Mouse (Mus musculus) midbrain, embryonic 14.5 days (tissue): ENCODE data around the gene Eif3j1. TPM values are rescaled to one million over a fixed set of nuclear protein-coding genes. Genes with fewer than 3 reads are reported as not detected.
"Not testable (repeated sequence)": the region's sequence is repeated elsewhere in the genome, so short reads cannot be mapped to it uniquely, and the experiment has no call there.

Experiments used
- ATAC-seq: fragments of 200-750 bp; cut with Nextera tagmentation; 2 replicates; pipeline ENCODE4 v1.8.0; 2017; ENCODE audit warnings: moderate number of reproducible peaks, moderate library complexity; ENCODE audit not compliant: low FRiP score, low TSS enrichment
- DNase-seq: peaks from one replicate; pipeline ENCODE4 v3.0.0-alpha.2; 2015
- H3K27ac ChIP-seq: fragments of 300-500 bp; sonication (generic); replicated peaks from 2 replicates; pipeline ENCODE4 v1.5.1; 2014; ENCODE audit warnings: mild to moderate bottlenecking, low read depth, low read length, moderate library complexity
- H3K27me3 ChIP-seq: fragments of 300-500 bp; sonication (generic); 2 replicates; pipeline ENCODE4 v1.6.1; 2014; ENCODE audit warnings: low read length, control low read depth, mixed read lengths; ENCODE audit not compliant: control insufficient read depth, insufficient read depth
- H3K36me3 ChIP-seq: fragments of 300-500 bp; sonication (generic); 2 replicates; pipeline ENCODE4 v1.6.1; 2014; ENCODE audit warnings: low read length, control low read depth; ENCODE audit not compliant: control insufficient read depth, insufficient read depth
- H3K4me1 ChIP-seq: fragments of 300-500 bp; sonication (generic); 2 replicates; pipeline ENCODE4 v1.6.1; 2014; ENCODE audit warnings: mild to moderate bottlenecking, antibody characterized with exemption, low read length, control low read depth; ENCODE audit not compliant: control insufficient read depth, insufficient read depth
- H3K4me2 ChIP-seq: fragments of 300-500 bp; sonication (generic); 2 replicates; pipeline ENCODE4 v1.6.1; 2014; ENCODE audit warnings: mild to moderate bottlenecking, low read length, moderate library complexity
- H3K4me3 ChIP-seq: fragments of 300-500 bp; sonication (generic); replicated peaks from 2 replicates; pipeline ENCODE4 v1.5.1; 2014; ENCODE audit warnings: low read depth, low read length
- H3K9ac ChIP-seq: fragments of 300-500 bp; sonication (generic); replicated peaks from 2 replicates; pipeline ENCODE4 v1.6.1; 2014; ENCODE audit warnings: mild to moderate bottlenecking, low read length, moderate library complexity
- H3K9me3 ChIP-seq: fragments of 300-500 bp; sonication (generic); 2 replicates; pipeline ENCODE4 v1.6.1; 2016; ENCODE audit warnings: low read length, control low read depth, mixed read lengths; ENCODE audit not compliant: control insufficient read depth
- WGBS: fragments of 180-500 bp; shearing (Covaris S2); extraction: QIAGEN DNeasy Blood & Tissue Kit; methylation state at CpG from one replicate; pipeline ENCODE4 v1.1.7; 2014; 5-methylcytosine and 5-hydroxymethylcytosine counted together
- polyA plus RNA-seq: library from polyadenylated mRNA; unstranded; fragments of >200 nt; fragmentation: Nextera tagmentation; extraction: Ambion mirVana; gene quantifications from 2 replicates; pipeline ENCODE4 v1.2.1, GENCODE M21; 2014

The Eif3j1 gene
- polyA plus RNA-seq, result 10.1 TPM in 2 replicates

- Histone ChIP-seq H3K36me3 (0 out of 2 replicates have a peak, but pooled peaks cover 3% of the 10 kb centered on the region), H3K9ac (peak within 1 kb of the TSS; percentile 76), H3K27me3 (no peaks in the 10 kb centered on the region), H3K4me3 (peak within 1 kb of the TSS; percentile 86), H3K9me3 (no peaks in the 10 kb centered on the region), H3K4me1 (no peaks in the 10 kb centered on the region; the same call in 1 of the 2 replicates), H3K4me2 (peak within 1 kb of the TSS; percentile 78), H3K27ac (peak within 1 kb of the TSS; percentile 82)
- peak; percentile 96 for DNase-seq
- WGBS, result under 1% methylated on average over 67 of the region's 67 CpGs
- ATAC-seq, result peak; percentile 100
Measured at GRCm38 (mm10) chr2:122027862-122028755, at the start of gene Eif3j1. Eif3j1 (plus strand) TSS chr2:122028546.

GRCm38 (mm10) chr2:121995738-121996137, 32.6 kb upstream of the Eif3j1 start:
- H3K36me3 ChIP-seq, result peaks cover 37% of the 10 kb centered on the region
- no peaks in the 10 kb centered on the region for H3K9me3 ChIP-seq
- H3K27ac ChIP-seq, result no peak overlapping the region
- H3K9ac ChIP-seq, result no peak overlapping the region
- H3K4me2 ChIP-seq, result no peak overlapping the region
- peak; percentile 37 for DNase-seq
- WGBS, result 98% methylated on average over 1 of the region's 1 CpGs
- ATAC-seq, result no peak
- no peaks in the 10 kb centered on the region for H3K4me1 ChIP-seq
- no peaks in the 10 kb centered on the region for H3K27me3 ChIP-seq
- no peak overlapping the region for H3K4me3 ChIP-seq

- H3K4me1 ChIP-seq, result no peaks in the 10 kb centered on the region
- no peaks in the 10 kb centered on the region for H3K9me3 ChIP-seq
- H3K9ac ChIP-seq, result no peak overlapping the region
- ATAC-seq (no peak), DNase-seq (no peak)
- H3K36me3 ChIP-seq, result peaks cover 24% of the 10 kb centered on the region
- no peak overlapping the region for H3K4me3 ChIP-seq
- no peak overlapping the region for H3K4me2 ChIP-seq
- 97% methylated on average over 3 of the region's 3 CpGs for WGBS
- H3K27ac ChIP-seq, result no peak overlapping the region
- H3K27me3 ChIP-seq, result no peaks in the 10 kb centered on the region
Measured at GRCm38 (mm10) chr2:122008832-122009231, 19.5 kb upstream of the Eif3j1 start.

- Histone ChIP-seq H3K4me1 (no peaks in the 10 kb centered on the region), H3K9ac (no peak overlapping the region), H3K27me3 (no peaks in the 10 kb centered on the region), H3K36me3 (peaks cover 21% of the 10 kb centered on the region), H3K4me3 (no peak overlapping the region), H3K4me2 (no peak overlapping the region), H3K9me3 (no peaks in the 10 kb centered on the region), H3K27ac (no peak overlapping the region)
- ATAC-seq (no peak), DNase-seq (no peak)
- 88% methylated on average over 7 of the region's 7 CpGs for WGBS
Measured at GRCm38 (mm10) chr2:122011441-122011840, 16.9 kb upstream of the Eif3j1 start.

GRCm38 (mm10) chr2:122018705-122019104, 9.6 kb upstream of the Eif3j1 start:
- 0 out of 2 replicates have a peak, but pooled peaks cover 4% of the 10 kb centered on the region for H3K36me3 ChIP-seq
- H3K9ac ChIP-seq, result no peak overlapping the region
- no peak overlapping the region for H3K27ac ChIP-seq
- no peaks in the 10 kb centered on the region for H3K9me3 ChIP-seq
- DNase-seq (no peak), ATAC-seq (no peak)
- WGBS, result 83% methylated on average over 1 of the region's 1 CpGs
- H3K4me2 ChIP-seq, result no peak overlapping the region
- no peak overlapping the region for H3K4me3 ChIP-seq
- no peaks in the 10 kb centered on the region for H3K4me1 ChIP-seq
- H3K27me3 ChIP-seq, result no peaks in the 10 kb centered on the region

GRCm38 (mm10) chr2:122022284-122022683, 6.1 kb upstream of the Eif3j1 start:
- Histone ChIP-seq H3K27ac (no peak overlapping the region), H3K9ac (no peak overlapping the region), H3K4me2 (no peak overlapping the region), H3K9me3 (no peaks in the 10 kb centered on the region), H3K27me3 (no peaks in the 10 kb centered on the region), H3K36me3 (no peaks in the 10 kb centered on the region), H3K4me1 (no peaks in the 10 kb centered on the region), H3K4me3 (no peak overlapping the region)
- ATAC-seq (no peak), DNase-seq (no peak)
- WGBS, result 87% methylated on average over 2 of the region's 2 CpGs

GRCm38 (mm10) chr2:122027091-122027490, 1.3 kb upstream of the Eif3j1 start:
- not testable (repeated sequence) for DNase-seq, H3K4me2 ChIP-seq, H3K36me3 ChIP-seq, H3K9me3 ChIP-seq, H3K27me3 ChIP-seq, H3K27ac ChIP-seq, H3K4me1 ChIP-seq, ATAC-seq, H3K4me3 ChIP-seq, H3K9ac ChIP-seq
- WGBS, result 91% methylated on average over 10 of the region's 10 CpGs

- Histone ChIP-seq H3K27me3 (no peaks in the 10 kb centered on the region), H3K4me1 (no peaks in the 10 kb centered on the region; the same call in 1 of the 2 replicates), H3K36me3 (0 out of 2 replicates have a peak, but pooled peaks cover 8% of the 10 kb centered on the region), H3K9me3 (no peaks in the 10 kb centered on the region), H3K4me3 (peak overlapping the region; percentile 86), H3K4me2 (peak overlapping the region; percentile 78), H3K9ac (peak overlapping the region; percentile 76), H3K27ac (peak overlapping the region; percentile 82)
- ATAC-seq, result peak; percentile 74
- peak; percentile 39 for DNase-seq
- 1% methylated on average over 71 of the region's 71 CpGs for WGBS
Measured at GRCm38 (mm10) chr2:122028756-122029700, 682 bp downstream of the Eif3j1 start.
